Mouse (Mus musculus): ENCODE data around the gene Fgf12. TPM values are rescaled to one million over a fixed set of nuclear protein-coding genes. Genes with fewer than 3 reads are reported as not detected.

Gene Fgf12
- polyA plus RNA-seq, 1 experiment from 2014 or later: 4.4 TPM

DNA sequence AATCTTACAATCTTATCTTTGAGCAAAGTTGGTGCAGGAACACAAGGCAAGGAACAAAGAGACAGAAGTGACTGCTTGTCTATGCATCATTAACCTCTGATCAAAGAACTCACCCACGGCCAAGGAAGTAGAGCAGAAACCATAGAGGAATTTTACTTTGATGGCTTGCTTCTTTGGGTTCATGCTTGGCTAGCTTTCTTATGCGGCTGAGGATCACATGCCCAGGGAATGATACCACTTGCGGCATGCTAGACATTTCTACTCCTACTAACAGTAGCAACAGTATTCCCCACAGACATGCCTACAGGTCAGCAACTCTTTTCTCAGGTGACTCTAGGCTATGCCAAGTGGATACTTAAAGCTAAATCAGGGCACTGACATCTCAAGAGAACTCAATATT, 429.3 kb downstream of the Fgf12 start:
- Histone ChIP-seq H3K36me3 (ENCODE audit: control insufficient read depth, insufficient read depth, low read length) (no peaks in the 10 kb centered on the region), H3K9ac (replicated peaks; ENCODE audit: low read depth, low read length) (no peak overlapping the region), H3K4me1 (ENCODE audit: control insufficient read depth, insufficient read depth, low read length) (no peaks in the 10 kb centered on the region), H3K27ac (ENCODE audit: low read length) (no peak overlapping the region), H3K27me3 (ENCODE audit: control insufficient read depth, insufficient read depth, low read length) (no peaks in the 10 kb centered on the region), H3K9me3 (ENCODE audit: control insufficient read depth, low read depth, low read length) (no peaks in the 10 kb centered on the region), H3K4me3 (ENCODE audit: low read depth, low read length) (no peak overlapping the region), H3K4me2 (replicated peaks; ENCODE audit: low read depth, low read length) (no peak overlapping the region)
- no peak for ATAC-seq (ENCODE audit: insufficient number of reproducible peaks, insufficient read depth, low FRiP score, low read depth)
- WGBS: 87% methylated on average over 3 of the region's 3 CpGs

DNA sequence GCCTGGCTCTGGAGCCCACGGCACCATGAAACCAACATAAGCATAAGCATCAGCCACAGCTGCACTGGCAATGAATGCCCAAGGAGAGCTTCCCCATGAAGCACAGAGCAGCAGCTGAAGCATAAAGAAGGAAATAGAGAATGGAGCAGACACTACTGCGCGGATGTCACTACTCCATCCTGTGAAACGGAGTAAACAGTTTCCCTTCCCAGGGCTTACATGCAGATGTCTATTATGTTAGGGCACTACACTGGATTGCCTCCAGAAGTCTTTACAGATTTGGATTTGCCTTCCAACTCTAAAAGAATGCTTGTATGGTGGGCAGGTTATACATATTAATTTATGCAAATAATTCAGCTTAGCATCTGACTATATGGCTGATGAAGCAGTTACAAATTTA, 441.2 kb downstream of the Fgf12 start:
- ATAC-seq (ENCODE audit: insufficient number of reproducible peaks, insufficient read depth, low FRiP score, low read depth): no peak
- H3K27me3 ChIP-seq (ENCODE audit: control insufficient read depth, insufficient read depth, low read length): no peaks in the 10 kb centered on the region
- H3K4me1 ChIP-seq (ENCODE audit: control insufficient read depth, insufficient read depth, low read length): no peaks in the 10 kb centered on the region
- no peak overlapping the region for H3K4me3 ChIP-seq (ENCODE audit: low read depth, low read length)
- H3K9ac ChIP-seq (replicated peaks; ENCODE audit: low read depth, low read length): no peak overlapping the region
- H3K27ac ChIP-seq (ENCODE audit: low read length): no peak overlapping the region
- H3K36me3 ChIP-seq (ENCODE audit: control insufficient read depth, insufficient read depth, low read length): no peaks in the 10 kb centered on the region
- WGBS: 92% methylated on average over 4 of the region's 4 CpGs
- H3K4me2 ChIP-seq (replicated peaks; ENCODE audit: low read depth, low read length): no peak overlapping the region
- H3K9me3 ChIP-seq (ENCODE audit: control insufficient read depth, low read depth, low read length): no peaks in the 10 kb centered on the region

DNA sequence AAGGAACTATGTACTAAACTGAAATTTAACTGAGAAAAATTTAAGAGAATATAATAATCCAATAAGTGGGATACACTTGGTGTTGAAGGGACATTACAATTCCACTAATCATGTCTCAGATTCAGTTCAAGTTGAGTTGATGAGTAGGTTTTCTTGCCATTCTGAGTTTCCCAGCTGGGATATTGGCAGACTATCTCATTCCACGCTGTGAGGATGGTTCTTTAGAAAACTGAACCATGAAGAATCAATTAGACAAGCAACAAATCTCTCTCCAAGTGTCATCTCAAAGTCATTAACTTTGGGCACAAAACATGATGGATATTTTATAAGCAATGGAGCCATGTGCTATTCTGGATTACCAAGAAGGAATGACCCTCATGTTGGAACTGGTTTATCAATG, 449.0 kb downstream of the Fgf12 start:
- no peak overlapping the region for H3K4me3 ChIP-seq (ENCODE audit: low read depth, low read length)
- no peaks in the 10 kb centered on the region for H3K9me3 ChIP-seq (ENCODE audit: control insufficient read depth, low read depth, low read length)
- ATAC-seq (ENCODE audit: insufficient number of reproducible peaks, insufficient read depth, low FRiP score, low read depth): no peak
- no peak overlapping the region for H3K9ac ChIP-seq (replicated peaks; ENCODE audit: low read depth, low read length)
- H3K36me3 ChIP-seq (ENCODE audit: control insufficient read depth, insufficient read depth, low read length): no peaks in the 10 kb centered on the region
- no peak overlapping the region for H3K27ac ChIP-seq (ENCODE audit: low read length)
- H3K4me2 ChIP-seq (replicated peaks; ENCODE audit: low read depth, low read length): no peak overlapping the region
- H3K27me3 ChIP-seq (ENCODE audit: control insufficient read depth, insufficient read depth, low read length): no peaks in the 10 kb centered on the region
- WGBS: 57% methylated on average over 1 of the region's 1 CpGs
- no peaks in the 10 kb centered on the region for H3K4me1 ChIP-seq (ENCODE audit: control insufficient read depth, insufficient read depth, low read length)

DNA sequence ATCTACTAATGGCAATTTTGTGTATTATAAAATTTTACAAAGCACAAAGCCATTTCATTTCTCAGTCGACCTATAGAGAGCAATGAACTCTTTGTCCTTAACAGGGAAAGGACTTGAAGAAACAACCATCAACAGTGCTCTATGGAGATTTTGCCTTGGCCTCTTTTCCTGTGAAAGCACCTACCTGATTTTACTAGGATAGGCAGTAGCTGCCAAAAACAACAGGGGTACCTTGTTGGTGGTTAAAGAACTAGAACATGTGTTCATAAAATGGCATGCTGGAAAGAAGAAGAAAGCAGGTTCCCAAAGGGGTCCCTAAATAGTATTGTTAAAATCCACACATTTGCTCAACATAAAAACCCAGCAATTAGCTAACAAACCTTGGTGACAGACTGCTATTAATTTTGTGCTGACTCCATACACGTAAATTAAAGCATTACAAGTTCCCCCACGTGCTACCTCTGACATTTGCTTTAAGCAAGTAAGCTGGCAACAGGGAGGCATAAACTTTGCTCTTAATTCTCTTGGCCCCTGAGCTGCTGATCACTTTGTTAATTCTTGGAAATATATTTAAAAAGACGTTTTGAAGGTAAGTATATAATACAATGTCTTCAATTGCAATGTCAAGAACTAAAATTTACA, 463.1 kb downstream of the Fgf12 start:
- Histone ChIP-seq H3K4me2 (replicated peaks; ENCODE audit: low read depth, low read length) (no peak overlapping the region), H3K27me3 (ENCODE audit: control insufficient read depth, insufficient read depth, low read length) (no peaks in the 10 kb centered on the region), H3K4me1 (ENCODE audit: control insufficient read depth, insufficient read depth, low read length) (no peaks in the 10 kb centered on the region), H3K36me3 (ENCODE audit: control insufficient read depth, insufficient read depth, low read length) (no peaks in the 10 kb centered on the region), H3K27ac (ENCODE audit: low read length) (no peak overlapping the region), H3K4me3 (ENCODE audit: low read depth, low read length) (no peak overlapping the region), H3K9me3 (ENCODE audit: control insufficient read depth, low read depth, low read length) (no peaks in the 10 kb centered on the region), H3K9ac (replicated peaks; ENCODE audit: low read depth, low read length) (no peak overlapping the region)
- ATAC-seq (ENCODE audit: insufficient number of reproducible peaks, insufficient read depth, low FRiP score, low read depth): no peak
- 56% methylated on average over 4 of the region's 4 CpGs for WGBS

DNA sequence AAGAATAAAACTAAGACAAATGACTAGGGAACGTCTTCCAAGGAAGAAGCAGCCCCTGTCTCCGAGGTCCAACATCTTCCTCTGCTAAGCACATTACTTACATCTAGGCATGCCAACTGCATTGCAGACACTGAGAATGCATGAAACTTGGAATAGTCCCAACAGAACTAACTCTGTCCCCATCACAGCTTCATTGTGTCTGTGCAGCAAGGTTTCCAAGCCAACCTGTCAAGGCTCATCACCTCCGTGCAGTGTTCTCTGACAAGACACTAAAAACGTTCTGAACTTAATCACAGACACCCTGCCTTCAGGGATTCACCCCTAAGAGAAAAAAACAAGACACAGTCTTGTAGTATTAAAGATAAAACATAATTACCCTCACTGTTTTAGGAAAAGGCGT, 495.0 kb downstream of the Fgf12 start:
- H3K4me1 ChIP-seq (ENCODE audit: control insufficient read depth, insufficient read depth, low read length): no peaks in the 10 kb centered on the region
- H3K4me3 ChIP-seq (ENCODE audit: low read depth, low read length): no peak overlapping the region
- no peaks in the 10 kb centered on the region for H3K36me3 ChIP-seq (ENCODE audit: control insufficient read depth, insufficient read depth, low read length)
- no peak for ATAC-seq (ENCODE audit: insufficient number of reproducible peaks, insufficient read depth, low FRiP score, low read depth)
- H3K9ac ChIP-seq (replicated peaks; ENCODE audit: low read depth, low read length): no peak overlapping the region
- no peaks in the 10 kb centered on the region for H3K9me3 ChIP-seq (ENCODE audit: control insufficient read depth, low read depth, low read length)
- H3K27me3 ChIP-seq (ENCODE audit: control insufficient read depth, insufficient read depth, low read length): no peaks in the 10 kb centered on the region
- no peak overlapping the region for H3K4me2 ChIP-seq (replicated peaks; ENCODE audit: low read depth, low read length)
- WGBS: 75% methylated on average over 5 of the region's 5 CpGs
- H3K27ac ChIP-seq (ENCODE audit: low read length): no peak overlapping the region

DNA sequence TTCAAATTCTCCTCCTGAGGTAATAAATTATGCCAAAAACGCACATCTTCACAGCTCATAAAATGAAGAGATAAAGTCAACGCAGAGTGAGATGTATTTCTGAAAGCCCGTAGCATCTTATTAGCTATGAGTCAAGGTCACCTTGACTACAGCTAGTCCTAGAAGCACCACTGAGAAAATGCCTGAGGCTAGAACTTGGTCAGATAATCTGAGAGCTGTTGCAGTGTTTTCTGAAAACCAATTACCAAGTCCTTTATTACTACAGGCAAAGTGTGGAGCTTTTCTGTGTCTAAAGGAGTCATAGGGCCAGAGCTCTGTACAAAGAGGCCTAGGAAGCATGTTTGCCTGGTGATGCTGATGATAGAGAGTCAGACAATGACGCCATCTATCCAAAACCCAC, 498.6 kb downstream of the Fgf12 start:
- Histone ChIP-seq H3K9me3 (ENCODE audit: control insufficient read depth, low read depth, low read length) (no peaks in the 10 kb centered on the region), H3K4me3 (ENCODE audit: low read depth, low read length) (no peak overlapping the region), H3K27me3 (ENCODE audit: control insufficient read depth, insufficient read depth, low read length) (no peaks in the 10 kb centered on the region), H3K4me2 (replicated peaks; ENCODE audit: low read depth, low read length) (no peak overlapping the region), H3K36me3 (ENCODE audit: control insufficient read depth, insufficient read depth, low read length) (no peaks in the 10 kb centered on the region), H3K27ac (ENCODE audit: low read length) (no peak overlapping the region), H3K9ac (replicated peaks; ENCODE audit: low read depth, low read length) (no peak overlapping the region), H3K4me1 (ENCODE audit: control insufficient read depth, insufficient read depth, low read length) (no peaks in the 10 kb centered on the region)
- 84% methylated on average over 4 of the region's 4 CpGs for WGBS
- ATAC-seq (ENCODE audit: insufficient number of reproducible peaks, insufficient read depth, low FRiP score, low read depth): no peak

DNA sequence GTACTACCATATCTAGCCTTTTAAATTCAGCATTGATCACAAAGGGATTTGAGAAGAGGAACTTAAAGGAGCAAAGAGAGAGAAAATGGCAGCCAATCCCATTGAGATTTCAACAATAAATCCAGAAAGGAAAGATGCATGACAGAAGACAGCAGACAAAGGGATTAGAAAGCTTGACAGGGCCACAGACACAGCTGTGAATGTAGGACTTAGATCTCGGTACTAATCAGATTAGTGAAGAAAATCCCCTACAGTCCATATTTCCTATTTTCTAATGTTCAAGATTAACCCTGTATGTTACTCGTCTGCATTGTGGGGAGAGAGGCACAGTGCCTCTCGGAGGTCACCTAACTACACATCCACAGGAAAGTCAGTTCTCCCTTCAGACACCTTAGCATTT, 500.9 kb downstream of the Fgf12 start:
- Histone ChIP-seq H3K9ac (replicated peaks; ENCODE audit: low read depth, low read length) (no peak overlapping the region), H3K27me3 (ENCODE audit: control insufficient read depth, insufficient read depth, low read length) (no peaks in the 10 kb centered on the region), H3K36me3 (ENCODE audit: control insufficient read depth, insufficient read depth, low read length) (no peaks in the 10 kb centered on the region), H3K4me2 (replicated peaks; ENCODE audit: low read depth, low read length) (no peak overlapping the region), H3K9me3 (ENCODE audit: control insufficient read depth, low read depth, low read length) (no peaks in the 10 kb centered on the region), H3K4me1 (ENCODE audit: control insufficient read depth, insufficient read depth, low read length) (no peaks in the 10 kb centered on the region), H3K4me3 (ENCODE audit: low read depth, low read length) (no peak overlapping the region), H3K27ac (ENCODE audit: low read length) (no peak overlapping the region)
- ATAC-seq (ENCODE audit: insufficient number of reproducible peaks, insufficient read depth, low FRiP score, low read depth): no peak
- 82% methylated on average over 3 of the region's 3 CpGs for WGBS

DNA sequence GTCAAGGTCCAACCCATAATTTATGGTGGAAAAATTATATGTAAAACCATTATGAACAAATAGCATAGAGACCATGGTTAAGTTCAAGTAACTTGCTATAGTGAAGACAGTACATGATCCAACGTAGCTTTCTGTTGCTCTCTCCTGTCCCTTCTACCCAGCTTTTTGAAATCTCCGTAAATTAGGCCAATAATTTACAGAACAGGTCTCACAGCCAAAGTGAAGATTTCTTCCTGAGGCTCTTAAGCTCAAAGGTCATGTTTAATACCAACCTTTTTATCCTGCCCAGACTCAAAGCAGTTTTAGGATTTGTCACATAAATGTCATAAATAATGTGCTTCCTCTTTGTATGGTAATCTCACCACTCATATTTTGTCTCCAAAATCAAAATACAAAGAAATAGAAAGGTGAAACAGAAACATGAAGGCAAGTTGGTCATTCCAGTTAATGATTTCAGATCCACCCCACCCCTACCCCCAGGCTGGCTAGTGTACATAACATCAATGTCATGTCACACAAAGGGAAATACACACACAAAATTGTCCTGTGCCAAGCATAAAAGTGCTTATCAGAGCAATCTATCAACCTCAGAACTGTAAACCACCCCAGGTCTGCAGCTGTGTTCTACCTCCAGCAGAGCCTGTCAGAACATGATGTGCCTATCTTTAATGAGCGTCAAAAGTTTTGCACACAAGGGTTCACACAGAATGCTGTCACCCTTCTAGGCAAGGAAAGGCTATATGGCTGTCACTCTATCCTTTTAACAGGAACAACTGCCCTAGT, 509.8 kb downstream of the Fgf12 start:
- Histone ChIP-seq H3K4me3 (ENCODE audit: low read depth, low read length) (no peak overlapping the region), H3K36me3 (ENCODE audit: control insufficient read depth, insufficient read depth, low read length) (no peaks in the 10 kb centered on the region), H3K27me3 (ENCODE audit: control insufficient read depth, insufficient read depth, low read length) (no peaks in the 10 kb centered on the region), H3K9me3 (ENCODE audit: control insufficient read depth, low read depth, low read length) (no peaks in the 10 kb centered on the region), H3K4me2 (replicated peaks; ENCODE audit: low read depth, low read length) (no peak overlapping the region), H3K9ac (replicated peaks; ENCODE audit: low read depth, low read length) (no peak overlapping the region), H3K27ac (ENCODE audit: low read length) (no peak overlapping the region), H3K4me1 (ENCODE audit: control insufficient read depth, insufficient read depth, low read length) (0 out of 2 replicates have a peak, but pooled peaks cover 4% of the 10 kb centered on the region)
- 59% methylated on average over 3 of the region's 3 CpGs for WGBS
- peak; percentile 74; the same call in 1 of the 2 replicates for ATAC-seq (ENCODE audit: insufficient number of reproducible peaks, insufficient read depth, low FRiP score, low read depth)
